Mouse (Mus musculus): Measurements from ENCODE around the gene Opcml.

DNA sequence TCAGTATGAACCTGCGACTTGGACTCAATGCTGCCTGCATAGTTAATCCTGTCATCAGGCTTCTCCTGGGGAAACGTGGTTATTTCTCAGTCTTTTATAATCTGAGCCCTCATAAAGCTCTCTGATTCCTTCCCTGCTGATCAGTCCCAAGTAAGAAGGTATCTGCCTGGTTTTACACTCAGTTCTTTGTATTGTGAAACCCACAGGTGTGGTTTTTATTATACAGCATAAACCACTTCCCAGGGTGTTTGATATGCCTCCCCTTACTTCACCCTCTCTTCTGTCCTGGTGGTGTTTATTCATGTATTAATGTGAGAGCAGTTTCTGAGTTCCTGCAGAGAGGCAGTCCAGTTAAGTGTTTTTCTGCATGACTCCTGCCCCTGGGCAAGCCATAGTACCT lies 496.9 kb downstream of the Opcml start:
- TF ChIP-seq POLR2A (IDR thresholded peaks at IDR 0.05; ENCODE audit: borderline replicate concordance, control insufficient read depth, low read depth, low read length) = no peak
- no peak for TF ChIP-seq CTCF (IDR thresholded peaks at IDR 0.05; ENCODE audit: control insufficient read depth, insufficient read depth, low read length)
